Mouse (Mus musculus) midbrain, embryonic 16.5 days (tissue): Measurements from ENCODE around the gene Fam214a. TPM values are rescaled to one million over a fixed set of nuclear protein-coding genes. Genes with fewer than 3 reads are reported as not detected.

ENCODE experiments used
- ATAC-seq: fragments of 200-750 bp; cut with Nextera tagmentation; 2 replicates; pipeline ENCODE4 v1.8.0; 2017; ENCODE audit warnings: moderate TSS enrichment
- H3K27ac ChIP-seq: fragments of 300-500 bp; sonication (generic); 2 replicates; pipeline ENCODE4 v1.5.1; 2014; ENCODE audit warnings: mild to moderate bottlenecking, low read length, mixed read lengths
- H3K27me3 ChIP-seq: fragments of 300-500 bp; sonication (generic); 2 replicates; pipeline ENCODE4 v1.6.1; 2014; ENCODE audit warnings: low read depth, low read length, mixed read lengths; ENCODE audit not compliant: control insufficient read depth, insufficient read depth
- H3K36me3 ChIP-seq: fragments of 300-500 bp; sonication (generic); 2 replicates; pipeline ENCODE4 v1.6.1; 2014; ENCODE audit warnings: mild to moderate bottlenecking, low read length, moderate library complexity, mixed read lengths; ENCODE audit not compliant: control insufficient read depth, insufficient read depth
- H3K4me1 ChIP-seq: fragments of 300-500 bp; sonication (generic); 2 replicates; pipeline ENCODE4 v1.6.1; 2014; ENCODE audit warnings: mild to moderate bottlenecking, low read length, mixed read lengths; ENCODE audit not compliant: control insufficient read depth, insufficient read depth
- H3K4me2 ChIP-seq: fragments of 300-500 bp; sonication (generic); 2 replicates; pipeline ENCODE4 v1.6.1; 2014; ENCODE audit warnings: mild to moderate bottlenecking, low read length, mixed read lengths
- H3K4me3 ChIP-seq: fragments of 300-500 bp; sonication (generic); 2 replicates; pipeline ENCODE4 v1.5.1; 2014; ENCODE audit warnings: low read depth, mild to moderate bottlenecking, low read length, moderate library complexity, mixed read lengths
- H3K9ac ChIP-seq: fragments of 300-500 bp; sonication (generic); 2 replicates; pipeline ENCODE4 v1.6.1; 2014; ENCODE audit warnings: low read depth, low read length, mixed read lengths
- H3K9me3 ChIP-seq: fragments of 300-500 bp; sonication (generic); replicated peaks from 2 replicates; pipeline ENCODE4 v1.6.1; 2014; ENCODE audit warnings: mild to moderate bottlenecking, low read length, mixed read lengths; ENCODE audit not compliant: control insufficient read depth, poor library complexity, severe bottlenecking
- WGBS: fragments of 180-500 bp; shearing (Covaris S2); extraction: QIAGEN DNeasy Blood & Tissue Kit; methylation state at CpG from one replicate; pipeline ENCODE4 v1.1.7; 2014; 5-methylcytosine and 5-hydroxymethylcytosine counted together
- polyA plus RNA-seq: library from polyadenylated mRNA; unstranded; fragments of >200 nt; fragmentation: Nextera tagmentation; extraction: Ambion mirVana; gene quantifications from 2 replicates; pipeline ENCODE4 v1.2.1, GENCODE M21; 2015

Fam214a gene
- polyA plus RNA-seq, 1 experiment from 2014 or later, result 22.7 TPM

GRCm38 (mm10) chr9:75064678-75065331 is 112.1 kb downstream of the Fam214a start:
- no peaks in the 10 kb centered on the region for H3K27me3 ChIP-seq
- no peak overlapping the region for H3K4me2 ChIP-seq
- no peaks in the 10 kb centered on the region for H3K9me3 ChIP-seq
- H3K4me1 ChIP-seq, result peaks cover under 1% of the 10 kb centered on the region; the same call in 1 of the 2 replicates
- no peak overlapping the region for H3K27ac ChIP-seq
- no peak overlapping the region for H3K4me3 ChIP-seq
- WGBS, result 67% methylated on average over 9 of the region's 9 CpGs
- ATAC-seq, result no peak
- no peaks in the 10 kb centered on the region for H3K36me3 ChIP-seq
- H3K9ac ChIP-seq, result no peak overlapping the region

- Histone ChIP-seq H3K27ac (peak within 1 kb of the TSS; percentile 98), H3K4me2 (peak within 1 kb of the TSS; percentile 80), H3K36me3 (no peaks in the 10 kb centered on the region), H3K4me1 (peaks cover 27% of the 10 kb centered on the region), H3K9ac (peak within 1 kb of the TSS; percentile 99), H3K27me3 (no peaks in the 10 kb centered on the region), H3K4me3 (peak within 1 kb of the TSS; percentile 63), H3K9me3 (no peaks in the 10 kb centered on the region)
- WGBS, result 20% methylated on average over 23 of the region's 23 CpGs
- peak; percentile 15; the same call in 1 of the 2 replicates for ATAC-seq
Measured at GRCm38 (mm10) chr9:75070457-75071028, 117.9 kb downstream of the Fam214a start, which contains the start of gene Myo5a. Gene Myo5a (plus strand): TSS chr9:75071015.

- ATAC-seq, result peak; percentile 97
- Histone ChIP-seq H3K27ac (peak overlapping the region; percentile 98), H3K4me1 (peaks cover 27% of the 10 kb centered on the region), H3K9me3 (no peaks in the 10 kb centered on the region), H3K27me3 (no peaks in the 10 kb centered on the region), H3K4me3 (peak overlapping the region; percentile 63), H3K9ac (peak overlapping the region; percentile 99), H3K36me3 (no peaks in the 10 kb centered on the region), H3K4me2 (peak overlapping the region; percentile 80)
- under 1% methylated on average over 51 of the region's 92 CpGs for WGBS
Measured at GRCm38 (mm10) chr9:75071029-75071705, 118.5 kb downstream of the Fam214a start.

- Histone ChIP-seq H3K9me3 (no peaks in the 10 kb centered on the region), H3K4me2 (peak overlapping the region; percentile 80), H3K4me3 (peak overlapping the region; percentile 63), H3K9ac (peak overlapping the region; percentile 99), H3K36me3 (no peaks in the 10 kb centered on the region), H3K4me1 (peaks cover 27% of the 10 kb centered on the region), H3K27me3 (no peaks in the 10 kb centered on the region), H3K27ac (peak overlapping the region; percentile 98)
- ATAC-seq, result peak; percentile 12; the same call in 1 of the 2 replicates
- WGBS, result under 1% methylated on average over 29 of the region's 29 CpGs
Measured at GRCm38 (mm10) chr9:75071706-75072192, 119.1 kb downstream of the Fam214a start.

GRCm38 (mm10) chr9:75072361-75072760 is 119.7 kb downstream of the Fam214a start:
- Histone ChIP-seq H3K36me3 (no peaks in the 10 kb centered on the region), H3K4me1 (peaks cover 27% of the 10 kb centered on the region), H3K4me2 (peak overlapping the region; percentile 80), H3K4me3 (peak overlapping the region; percentile 63), H3K27me3 (no peaks in the 10 kb centered on the region), H3K9ac (peak overlapping the region; percentile 99), H3K27ac (peak overlapping the region; percentile 98), H3K9me3 (no peaks in the 10 kb centered on the region)
- 6% methylated on average over 3 of the region's 3 CpGs for WGBS
- ATAC-seq, result no peak

- Histone ChIP-seq H3K9me3 (no peaks in the 10 kb centered on the region), H3K27ac (no peak overlapping the region), H3K27me3 (no peaks in the 10 kb centered on the region), H3K4me3 (no peak overlapping the region), H3K4me2 (no peak overlapping the region), H3K9ac (no peak overlapping the region), H3K4me1 (peaks cover 25% of the 10 kb centered on the region), H3K36me3 (no peaks in the 10 kb centered on the region)
- no peak for ATAC-seq
Measured at GRCm38 (mm10) chr9:75077191-75077590, 124.5 kb downstream of the Fam214a start.

Other genes with a start within 250 kb of the Fam214a start
- 5.8 and 6.1 TPM in 2 replicates for gene Onecut1, start 91.0 kb upstream of the Fam214a start, polyA plus RNA-seq
- 208 and 215 TPM in 2 replicates for gene Arpp19, start 84.7 kb downstream of the Fam214a start, polyA plus RNA-seq
- 26.1 and 31.7 TPM in 2 replicates for gene Myo5a, start 118.1 kb downstream of the Fam214a start, polyA plus RNA-seq